Mouse (Mus musculus): Measurements from ENCODE around the gene Ptpn20. TPM values are rescaled to one million over a fixed set of nuclear protein-coding genes. Genes with fewer than 3 reads are reported as not detected.

Gene Ptpn20
- total and polyA plus RNA-seq, 3 experiments: 0.04 TPM; not detected in 2

DNA sequence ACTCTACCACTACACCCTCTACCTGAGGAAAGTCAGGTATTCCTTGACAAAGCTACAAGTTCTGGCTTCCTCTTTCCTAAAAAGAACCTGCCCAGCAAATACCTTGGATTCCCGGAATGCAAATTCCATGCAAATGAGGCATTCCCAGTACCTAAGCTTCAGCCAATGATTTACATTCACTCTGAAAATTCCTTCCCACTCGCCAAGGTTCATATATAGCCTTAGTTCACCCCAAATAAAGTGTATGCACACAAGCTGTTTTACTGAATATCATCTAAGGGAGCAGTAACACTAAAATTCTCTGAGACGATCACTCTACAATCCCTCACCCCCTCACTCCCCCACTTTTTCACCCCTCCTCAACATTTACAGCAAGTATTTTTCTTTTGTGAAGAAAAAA lies 15.4 kb upstream of the Ptpn20 start:
- no peaks in the 10 kb centered on the region for H3K36me3 ChIP-seq (ENCODE audit: control insufficient read depth, insufficient read depth, low read length)
- no peak overlapping the region for H3K9ac ChIP-seq (ENCODE audit: low read depth, low read length)
- intact Hi-C loops (cut with DNase I): no loop called here
- TF ChIP-seq CTCF (IDR thresholded peaks at IDR 0.05) (no peak), POLR2A (IDR thresholded peaks at IDR 0.05; ENCODE audit: insufficient read depth, low read depth, low read length) (no peak), EP300 (IDR thresholded peaks at IDR 0.05; ENCODE audit: insufficient read depth, low read depth, low read length) (no peak)
- H3K27me3 ChIP-seq (ENCODE audit: control insufficient read depth, insufficient read depth, low read length): no peaks in the 10 kb centered on the region
- no peak overlapping the region for H3K4me3 ChIP-seq
- DNase-seq: no peak
- no peak overlapping the region for H3K27ac ChIP-seq
- no peaks in the 10 kb centered on the region for H3K4me1 ChIP-seq (ENCODE audit: control insufficient read depth, insufficient read depth, low read length)
- H3K79me2 ChIP-seq (replicated peaks; ENCODE audit: control insufficient read depth, insufficient read depth, low read length): no peaks in the 10 kb centered on the region
- WGBS: 76% methylated on average over 3 of the region's 3 CpGs

DNA sequence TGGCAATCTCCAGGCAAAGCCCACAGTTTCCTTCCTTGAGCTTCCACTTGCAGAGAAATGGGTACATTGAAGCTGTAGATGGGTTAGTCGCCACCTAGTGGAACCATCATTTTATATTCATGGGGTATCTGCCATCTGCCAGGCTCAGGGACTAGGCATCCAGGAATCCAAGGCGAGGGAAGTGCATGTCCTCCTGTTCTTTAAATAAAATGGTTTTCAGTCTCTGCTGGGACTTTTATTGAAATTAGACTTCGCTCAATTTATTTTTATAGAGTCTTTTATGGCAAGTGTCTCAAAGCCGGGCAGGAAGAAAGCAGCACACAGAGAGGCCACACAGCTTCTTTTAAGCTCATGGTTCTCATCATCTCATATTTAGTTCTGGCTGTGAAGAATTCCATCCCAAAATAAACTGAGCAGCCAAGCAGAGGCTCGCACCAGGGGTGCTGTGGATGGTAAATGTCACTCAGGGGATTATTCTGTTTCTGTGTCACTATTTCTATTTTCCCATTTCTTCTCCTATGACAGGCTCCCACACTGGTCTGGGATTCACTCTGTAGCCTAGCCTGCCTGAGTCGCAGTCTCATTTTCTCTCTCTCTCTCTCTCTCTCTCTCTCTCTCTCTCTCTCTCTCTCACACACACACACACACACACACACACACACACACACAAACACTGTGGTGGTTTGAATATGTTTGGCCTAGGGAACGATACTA lies 9.1 kb upstream of the Ptpn20 start:
- no peaks in the 10 kb centered on the region for H3K36me3 ChIP-seq (ENCODE audit: control insufficient read depth, insufficient read depth, low read length)
- WGBS: 65% methylated on average over 7 of the region's 7 CpGs
- H3K9ac ChIP-seq (ENCODE audit: low read depth, low read length): no peak overlapping the region
- no peaks in the 10 kb centered on the region for H3K79me2 ChIP-seq (replicated peaks; ENCODE audit: control insufficient read depth, insufficient read depth, low read length)
- H3K4me1 ChIP-seq (ENCODE audit: control insufficient read depth, insufficient read depth, low read length): no peaks in the 10 kb centered on the region
- H3K4me3 ChIP-seq: no peak overlapping the region
- intact Hi-C loops (cut with DNase I): no loop called here
- no peak overlapping the region for H3K27ac ChIP-seq
- no peaks in the 10 kb centered on the region for H3K27me3 ChIP-seq (ENCODE audit: control insufficient read depth, insufficient read depth, low read length)
- TF ChIP-seq CTCF (IDR thresholded peaks at IDR 0.05) (no peak), POLR2A (IDR thresholded peaks at IDR 0.05; ENCODE audit: insufficient read depth, low read depth, low read length) (no peak), EP300 (IDR thresholded peaks at IDR 0.05; ENCODE audit: insufficient read depth, low read depth, low read length) (no peak)
- no peak for DNase-seq

- TF ChIP-seq EP300 (IDR thresholded peaks at IDR 0.05; ENCODE audit: insufficient read depth, low read depth, low read length): no peak
- no peak for TF ChIP-seq POLR2A (IDR thresholded peaks at IDR 0.05; ENCODE audit: insufficient read depth, low read depth, low read length)
- no peak for TF ChIP-seq CTCF (IDR thresholded peaks at IDR 0.05)
- 85% methylated on average over 9 of the region's 9 CpGs for WGBS
- intact Hi-C loops (cut with DNase I): no loop called here
These were observed 9.5 kb downstream of the Ptpn20 start for GRCm38 (mm10) chr14:33598376-33599130.

DNA sequence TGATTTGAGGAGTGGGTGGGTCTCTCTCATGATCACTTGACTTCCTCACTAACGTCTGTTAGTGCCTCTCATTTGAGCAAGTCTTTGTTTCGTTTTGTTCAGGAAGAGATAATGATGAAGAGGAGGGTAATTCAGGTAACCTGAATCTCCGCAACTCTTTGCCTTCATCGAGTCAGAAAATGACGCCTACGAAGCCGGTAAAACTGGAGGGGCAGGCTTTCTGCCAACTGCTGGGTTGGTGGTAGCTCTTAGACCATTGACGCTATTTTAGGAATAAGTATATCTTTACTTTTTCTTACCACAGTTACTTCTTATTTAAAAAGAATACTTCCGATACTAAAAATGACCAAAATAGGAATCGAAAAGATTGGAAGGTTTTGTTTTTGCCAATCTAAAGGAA lies 18.4 kb downstream of the Ptpn20 start:
- H3K4me1 ChIP-seq (ENCODE audit: control insufficient read depth, insufficient read depth, low read length): no peaks in the 10 kb centered on the region
- WGBS: 76% methylated on average over 10 of the region's 10 CpGs
- no peaks in the 10 kb centered on the region for H3K27me3 ChIP-seq (ENCODE audit: control insufficient read depth, insufficient read depth, low read length)
- H3K36me3 ChIP-seq (ENCODE audit: control insufficient read depth, insufficient read depth, low read length): no peaks in the 10 kb centered on the region
- no peaks in the 10 kb centered on the region for H3K79me2 ChIP-seq (replicated peaks; ENCODE audit: control insufficient read depth, insufficient read depth, low read length)
- H3K27ac ChIP-seq: no peak overlapping the region
- no peak for DNase-seq
- TF ChIP-seq CTCF (IDR thresholded peaks at IDR 0.05) (no peak), POLR2A (IDR thresholded peaks at IDR 0.05; ENCODE audit: insufficient read depth, low read depth, low read length) (no peak), EP300 (IDR thresholded peaks at IDR 0.05; ENCODE audit: insufficient read depth, low read depth, low read length) (no peak)
- H3K9ac ChIP-seq (ENCODE audit: low read depth, low read length): no peak overlapping the region
- intact Hi-C loops (cut with DNase I): no loop called here
- no peak overlapping the region for H3K4me3 ChIP-seq

More at GRCm38 (mm10) chr14:33598376-33599130, 9.5 kb downstream of the Ptpn20 start:
- H3K27ac ChIP-seq: no peak overlapping the region
- no peaks in the 10 kb centered on the region for H3K27me3 ChIP-seq (ENCODE audit: control insufficient read depth, insufficient read depth, low read length)
- H3K9ac ChIP-seq (ENCODE audit: low read depth, low read length): no peak overlapping the region
- no peak overlapping the region for H3K4me3 ChIP-seq
- no peak for DNase-seq
- no peaks in the 10 kb centered on the region for H3K36me3 ChIP-seq (ENCODE audit: control insufficient read depth, insufficient read depth, low read length)
- H3K4me1 ChIP-seq (ENCODE audit: control insufficient read depth, insufficient read depth, low read length): no peaks in the 10 kb centered on the region
- H3K79me2 ChIP-seq (replicated peaks; ENCODE audit: control insufficient read depth, insufficient read depth, low read length): no peaks in the 10 kb centered on the region

DNA sequence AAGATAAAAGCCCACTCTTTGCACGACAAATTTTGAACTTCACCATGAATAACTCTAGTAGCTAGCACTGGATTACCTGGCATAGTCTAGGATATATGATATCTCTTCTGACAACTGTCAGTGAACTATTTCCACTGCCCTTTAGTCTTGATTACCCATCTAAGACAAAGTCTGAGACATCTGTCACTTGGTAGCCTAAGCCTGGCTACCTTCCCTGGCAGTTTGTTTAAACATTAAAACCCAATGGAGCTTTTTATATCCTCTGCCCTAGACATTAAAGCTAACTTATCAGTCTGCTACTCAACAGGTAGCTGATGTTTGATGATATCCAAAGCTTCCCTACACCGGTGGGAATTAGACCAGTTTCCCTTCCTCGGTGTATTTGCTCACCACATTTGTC lies 36.0 kb downstream of the Ptpn20 start:
- no peaks in the 10 kb centered on the region for H3K79me2 ChIP-seq (replicated peaks; ENCODE audit: control insufficient read depth, insufficient read depth, low read length)
- H3K27ac ChIP-seq: no peak overlapping the region
- 39% methylated on average over 3 of the region's 3 CpGs for WGBS
- H3K36me3 ChIP-seq (ENCODE audit: control insufficient read depth, insufficient read depth, low read length): no peaks in the 10 kb centered on the region
- H3K27me3 ChIP-seq (ENCODE audit: control insufficient read depth, insufficient read depth, low read length): no peaks in the 10 kb centered on the region
- no peak overlapping the region for H3K9ac ChIP-seq (ENCODE audit: low read depth, low read length)
- intact Hi-C loops (cut with DNase I): no loop called here
- no peaks in the 10 kb centered on the region for H3K4me1 ChIP-seq (ENCODE audit: control insufficient read depth, insufficient read depth, low read length)
- H3K4me3 ChIP-seq: no peak overlapping the region
- DNase-seq: no peak
- no peak for TF ChIP-seq POLR2A (IDR thresholded peaks at IDR 0.05; ENCODE audit: insufficient read depth, low read depth, low read length)
- no peak for TF ChIP-seq EP300 (IDR thresholded peaks at IDR 0.05; ENCODE audit: insufficient read depth, low read depth, low read length)
- TF ChIP-seq CTCF (IDR thresholded peaks at IDR 0.05): no peak

DNA sequence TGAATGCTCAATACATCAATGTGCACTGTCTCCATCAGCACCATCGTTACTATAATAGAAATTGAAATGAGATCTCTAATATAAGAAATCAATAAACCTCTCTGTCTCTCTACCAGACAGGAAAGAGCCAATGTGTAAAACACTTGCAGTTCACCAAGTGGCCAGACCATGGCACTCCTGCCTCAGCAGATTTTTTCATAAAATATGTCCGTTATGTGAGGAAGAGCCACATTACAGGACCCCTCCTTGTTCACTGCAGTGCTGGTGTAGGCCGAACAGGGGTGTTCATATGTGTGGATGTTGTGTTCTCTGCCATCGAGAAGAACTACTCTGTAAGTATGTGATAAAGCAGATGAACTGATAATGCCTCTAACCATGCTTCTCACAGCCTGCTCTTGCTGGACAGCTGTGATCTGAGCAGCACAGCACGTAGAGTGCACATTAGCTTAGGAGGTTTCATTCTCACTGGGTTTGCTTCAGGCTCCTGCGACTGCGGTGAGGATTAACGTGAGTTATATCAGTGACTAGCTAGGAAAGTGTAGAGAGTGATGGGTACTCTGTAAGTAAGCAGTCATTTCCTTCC lies 43.9 kb downstream of the Ptpn20 start:
- H3K9ac ChIP-seq (ENCODE audit: low read depth, low read length): no peak overlapping the region
- H3K36me3 ChIP-seq (ENCODE audit: control insufficient read depth, insufficient read depth, low read length): no peaks in the 10 kb centered on the region
- intact Hi-C loops (cut with DNase I): no loop called here
- no peaks in the 10 kb centered on the region for H3K79me2 ChIP-seq (replicated peaks; ENCODE audit: control insufficient read depth, insufficient read depth, low read length)
- no peaks in the 10 kb centered on the region for H3K27me3 ChIP-seq (ENCODE audit: control insufficient read depth, insufficient read depth, low read length)
- no peak overlapping the region for H3K27ac ChIP-seq
- TF ChIP-seq EP300 (IDR thresholded peaks at IDR 0.05; ENCODE audit: insufficient read depth, low read depth, low read length) (no peak), CTCF (IDR thresholded peaks at IDR 0.05) (peak; percentile 68)
- WGBS: 52% methylated on average over 8 of the region's 8 CpGs
- H3K4me1 ChIP-seq (ENCODE audit: control insufficient read depth, insufficient read depth, low read length): no peaks in the 10 kb centered on the region
- DNase-seq: no peak
- no peak overlapping the region for H3K4me3 ChIP-seq
